Mouse (Mus musculus) lung, postnatal 0 days (tissue): Measurements from ENCODE around the gene Gm40460.
"Not testable (repeated sequence)": the region's sequence is repeated elsewhere in the genome, so short reads cannot be mapped to it uniquely, and the experiment has no call there.

Experiments used
- CTCF ChIP-seq: IDR thresholded peaks from 2 replicates; pipeline ENCODE4 v1.5.1; 2016; ENCODE audit warnings: antibody characterized with exemption, mild to moderate bottlenecking
- EP300 ChIP-seq: IDR thresholded peaks from 2 replicates; pipeline ENCODE4 v1.6.1; 2016; ENCODE audit warnings: antibody characterized with exemption, mild to moderate bottlenecking, control low read depth

DNA sequence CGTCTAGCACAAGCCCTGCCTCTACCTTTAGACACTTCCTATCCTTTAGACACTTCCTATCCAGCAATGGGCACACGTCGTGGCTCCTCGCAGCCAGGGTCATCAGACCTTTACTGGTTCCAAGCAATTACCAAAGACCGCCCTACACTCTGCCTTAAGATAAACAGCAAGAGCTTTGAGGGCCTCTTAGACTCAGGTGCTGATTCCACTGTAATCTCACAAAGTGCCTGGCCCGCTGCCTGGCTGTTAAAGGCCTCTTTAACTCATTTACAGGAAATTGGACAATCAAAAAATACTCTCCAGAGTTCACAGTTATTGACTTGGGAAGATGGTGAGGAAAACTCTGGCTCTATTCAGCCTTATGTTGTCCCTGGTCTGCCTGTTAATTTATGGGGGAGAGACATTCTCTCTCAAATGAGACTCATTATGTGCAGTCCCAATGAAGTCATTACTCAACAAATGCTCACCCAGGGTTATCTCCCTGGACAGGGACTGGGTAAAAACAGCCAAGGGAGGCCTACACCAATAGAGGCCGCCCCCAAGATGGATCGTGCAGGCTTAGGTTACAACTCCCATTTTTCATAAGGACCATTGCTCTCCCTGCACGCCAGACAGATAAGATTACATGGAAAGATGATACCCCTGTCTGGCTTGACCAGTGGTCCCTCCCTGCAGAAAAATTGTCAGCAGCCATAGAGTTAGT is 45.2 kb upstream of the Gm40460 start:
- TF ChIP-seq CTCF: not testable (repeated sequence)
- TF ChIP-seq EP300: peak; percentile 61; the same call in 1 of the 2 replicates
